Mouse (Mus musculus) lung, postnatal 10 days (tissue): Measurements from ENCODE around the gene Dbf4.

Source experiments
- DNase-seq: peaks from one replicate; pipeline ENCODE4 v3.0.0; 2021

Dbf4 gene

GRCm38 (mm10) chr5:8366771-8367613, 55.5 kb downstream of the Dbf4 start:
- DNase-seq, result no peak

GRCm38 (mm10) chr5:8362361-8362760, 60.2 kb downstream of the Dbf4 start:
- DNase-seq, result no peak

GRCm38 (mm10) chr5:8357677-8358076, 64.8 kb downstream of the Dbf4 start:
- no peak for DNase-seq

DNA sequence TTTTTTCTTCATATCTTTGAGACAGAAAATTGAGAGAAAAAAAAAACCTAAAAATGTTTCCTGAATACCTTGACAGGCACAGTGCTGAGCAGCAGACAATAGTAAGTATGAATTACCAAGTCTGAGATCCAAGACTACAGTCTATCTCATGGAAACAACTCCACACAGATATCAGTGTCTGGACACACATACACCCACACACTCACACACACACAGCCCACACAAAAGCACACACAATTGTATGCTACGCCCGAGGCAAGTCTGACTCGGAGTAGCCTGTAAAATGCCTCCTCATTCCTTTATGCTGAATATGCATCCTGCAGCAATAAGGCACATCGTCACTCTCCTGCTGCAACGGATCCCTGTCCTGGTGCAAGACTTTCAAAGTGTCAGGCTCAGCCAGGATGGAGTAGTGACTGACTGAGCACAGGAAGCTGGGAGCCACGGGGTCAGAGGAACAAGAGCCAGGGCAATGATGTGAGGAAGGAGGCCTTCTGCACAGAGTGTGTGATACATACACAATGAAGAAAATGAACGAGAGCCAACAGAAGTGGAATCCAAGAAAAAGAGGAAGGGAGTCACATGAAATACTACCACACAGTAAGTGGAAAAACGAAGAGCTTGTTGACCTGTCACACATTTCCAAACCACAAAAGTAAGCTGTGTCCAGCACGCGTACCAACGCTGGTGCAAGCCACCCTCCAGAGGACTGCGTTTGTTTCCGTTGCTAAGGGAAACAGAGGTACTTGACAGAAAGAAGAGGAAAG, 65.4 kb downstream of the Dbf4 start:
- peak; percentile 51 for DNase-seq

- no peak for DNase-seq
Observed at GRCm38 (mm10) chr5:8356326-8356725, 66.2 kb downstream of the Dbf4 start.

- DNase-seq, result no peak
Observed at GRCm38 (mm10) chr5:8349557-8349956, 73.0 kb downstream of the Dbf4 start.
